Mouse (Mus musculus) liver (tissue): Measurements from ENCODE around the gene Meis1.
A peak's percentile ranks its signal among the peaks of the same experiment; 100 is the strongest.

Source experiments
- DNase-seq: peaks from one replicate; pipeline ENCODE4 v3.0.0-alpha.2; 2020; ENCODE audit warnings: mixed read lengths

Meis1 gene

GRCm38 (mm10) chr11:18897921-18898646 lies 120.7 kb downstream of the Meis1 start:
- DNase-seq = peak; percentile 41

DNA sequence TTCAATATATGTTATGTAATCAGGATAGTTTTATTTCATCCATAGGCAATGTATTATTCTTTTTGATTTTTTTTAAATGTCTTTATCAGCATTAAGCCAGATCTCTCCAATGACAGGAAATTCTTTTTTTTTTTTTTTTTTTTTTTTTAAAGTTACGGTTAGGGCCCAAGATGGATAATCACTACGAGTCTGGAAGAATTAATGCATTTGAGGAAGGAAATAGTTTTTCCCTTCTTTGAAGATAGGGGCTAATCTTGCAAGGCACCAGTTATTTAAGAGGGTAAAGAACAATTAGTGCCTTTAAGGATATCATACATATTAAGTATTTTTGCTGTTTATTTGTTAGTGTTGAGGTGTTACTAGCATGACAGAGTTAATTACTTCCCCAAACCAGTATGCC lies 121.5 kb downstream of the Meis1 start:
- DNase-seq = no peak

DNA sequence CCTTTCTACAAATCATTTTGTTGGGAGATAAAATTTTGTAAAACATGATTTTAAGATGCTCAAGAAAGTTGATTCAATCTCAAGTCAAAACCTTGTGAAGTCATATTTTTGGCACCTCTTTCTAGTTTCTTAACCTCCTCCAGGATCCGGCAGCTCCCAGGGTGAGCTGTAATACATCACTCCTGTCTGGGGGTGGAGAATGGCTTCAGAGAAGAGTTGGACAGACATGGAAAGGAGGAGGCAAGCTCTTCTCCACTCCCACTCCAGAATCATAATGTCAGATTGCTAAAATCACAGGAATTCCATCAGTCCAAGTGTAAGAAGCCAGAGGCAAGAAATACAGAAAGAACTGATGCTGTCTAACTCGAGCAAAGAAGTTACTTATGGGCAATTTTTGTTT lies 126.3 kb downstream of the Meis1 start:
- no peak for DNase-seq

- no peak for DNase-seq
Observed at GRCm38 (mm10) chr11:18889139-18889538, 129.6 kb downstream of the Meis1 start.

- DNase-seq = no peak
Observed at GRCm38 (mm10) chr11:18888651-18889050, 130.1 kb downstream of the Meis1 start.

DNA sequence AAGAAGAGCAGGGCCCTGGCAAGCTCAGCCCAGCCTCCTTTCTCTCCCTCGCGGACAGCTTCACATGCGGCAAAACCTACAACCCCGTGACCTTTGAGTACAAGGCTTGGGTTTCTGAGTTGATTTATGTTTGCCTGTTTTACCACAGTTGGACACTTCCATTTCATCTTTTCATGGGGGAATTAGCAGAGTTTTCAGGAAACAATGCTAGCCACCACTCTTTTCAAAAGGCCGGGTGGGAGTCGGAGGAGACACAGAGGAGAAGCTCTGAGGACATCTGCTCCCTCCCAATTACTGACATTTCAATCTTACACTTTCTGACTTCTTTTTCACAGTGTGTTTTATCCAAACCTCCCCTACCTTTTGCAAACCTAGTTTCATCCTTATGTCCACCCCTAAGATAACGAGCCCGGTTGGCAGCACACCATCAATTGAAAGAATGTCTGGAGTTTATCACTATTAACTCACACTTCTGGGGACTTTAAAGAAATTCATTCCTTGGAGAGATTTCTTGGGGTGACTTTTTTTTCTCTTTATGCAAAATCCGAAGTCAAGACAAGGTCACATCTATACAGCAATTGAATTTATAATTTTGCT lies 133.0 kb downstream of the Meis1 start:
- peak; percentile 10 for DNase-seq

GRCm38 (mm10) chr11:18885036-18885728 lies 133.6 kb downstream of the Meis1 start:
- DNase-seq = no peak

DNA sequence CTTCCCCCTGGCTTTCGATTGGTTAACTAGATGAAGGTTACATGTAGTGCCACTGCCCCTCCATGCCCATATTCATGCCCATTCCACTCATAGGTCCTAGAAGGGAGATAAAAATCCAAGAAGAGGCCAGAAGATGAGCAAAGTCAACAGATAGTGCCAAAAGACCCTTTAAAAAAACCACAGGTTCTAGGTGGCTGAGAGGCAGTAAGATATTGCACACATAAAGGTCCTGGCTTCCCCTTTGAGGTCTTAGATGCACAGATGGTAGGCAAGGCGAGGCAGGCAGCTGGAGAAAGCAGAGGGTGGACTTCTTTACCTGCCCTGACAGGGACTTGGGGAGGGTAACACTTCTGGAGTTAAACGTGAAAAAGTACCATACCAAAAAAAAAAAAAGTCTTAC lies 134.8 kb downstream of the Meis1 start:
- DNase-seq = no peak

DNA sequence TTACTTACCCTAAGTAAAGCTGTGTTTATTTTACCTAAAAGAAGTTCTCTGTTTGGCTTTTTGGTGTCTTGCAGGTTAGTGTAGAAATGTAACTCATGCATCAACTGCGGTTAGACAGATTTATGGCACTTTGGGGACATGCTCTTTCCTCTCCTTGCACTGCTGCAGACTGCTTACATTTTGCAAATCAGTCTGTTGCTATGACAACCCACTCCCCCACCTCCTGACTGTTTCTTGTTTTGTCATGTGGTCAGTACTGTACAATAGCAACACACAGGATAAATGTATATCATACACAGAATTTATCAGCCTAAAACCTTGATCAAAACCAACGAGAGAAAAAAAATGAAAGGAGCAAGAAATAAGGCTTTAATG lies 135.3 kb downstream of the Meis1 start:
- no peak for DNase-seq

DNA sequence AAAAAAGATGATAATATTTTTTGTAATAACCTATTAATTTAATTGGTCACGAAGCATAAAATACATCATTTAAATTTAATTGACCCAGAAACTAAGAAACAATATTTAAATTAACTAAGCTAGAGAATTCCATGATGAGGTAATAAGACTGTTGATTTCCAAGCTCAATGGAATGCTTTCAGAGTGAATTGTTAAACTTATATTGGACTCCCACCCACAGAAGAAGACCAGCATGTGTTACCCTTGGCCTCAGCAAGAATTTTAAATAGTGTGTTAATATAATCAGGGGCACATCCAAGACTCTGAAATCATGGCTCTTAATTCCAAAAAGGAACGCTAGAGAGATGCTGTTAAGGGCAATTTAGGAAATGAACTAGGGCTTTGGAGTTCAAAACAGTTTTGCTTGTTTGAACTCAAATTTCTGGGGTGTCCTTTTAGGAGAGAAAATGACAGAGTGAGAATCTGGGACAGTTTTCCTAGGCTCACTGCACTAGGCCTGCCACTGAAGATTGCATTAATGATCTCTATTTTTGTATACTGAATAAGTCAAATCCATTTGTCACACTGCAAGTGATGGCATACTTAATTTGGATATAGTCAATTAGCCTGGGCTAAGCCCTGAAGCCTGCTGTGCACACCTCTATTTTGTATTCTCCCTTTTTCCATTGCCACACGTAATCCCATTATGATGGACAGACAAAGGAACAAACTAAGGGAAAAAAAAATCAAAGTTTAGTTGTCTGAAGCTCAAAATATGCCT lies 135.9 kb downstream of the Meis1 start:
- no peak for DNase-seq

GRCm38 (mm10) chr11:18882315-18882714 lies 136.5 kb downstream of the Meis1 start:
- no peak for DNase-seq

DNA sequence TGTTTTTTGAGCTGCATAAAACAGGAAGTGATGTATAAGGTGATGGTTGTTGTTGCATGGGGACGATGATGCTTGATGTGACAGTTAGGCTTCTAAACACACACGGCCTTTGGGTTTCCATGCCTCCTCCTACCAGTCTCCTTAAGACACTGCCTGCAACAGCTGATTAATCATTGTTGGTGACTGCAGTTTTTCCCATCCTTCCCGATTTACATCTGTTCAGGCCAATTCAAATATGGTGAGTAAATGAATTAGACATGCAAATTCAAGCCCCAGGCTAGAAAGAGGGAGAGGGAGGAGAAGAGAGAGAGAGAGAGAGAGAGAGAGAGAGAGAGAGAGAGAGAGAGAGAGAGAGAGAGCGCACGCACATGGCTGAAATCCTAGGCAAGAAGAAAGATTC lies 138.0 kb downstream of the Meis1 start:
- DNase-seq = no peak

DNA sequence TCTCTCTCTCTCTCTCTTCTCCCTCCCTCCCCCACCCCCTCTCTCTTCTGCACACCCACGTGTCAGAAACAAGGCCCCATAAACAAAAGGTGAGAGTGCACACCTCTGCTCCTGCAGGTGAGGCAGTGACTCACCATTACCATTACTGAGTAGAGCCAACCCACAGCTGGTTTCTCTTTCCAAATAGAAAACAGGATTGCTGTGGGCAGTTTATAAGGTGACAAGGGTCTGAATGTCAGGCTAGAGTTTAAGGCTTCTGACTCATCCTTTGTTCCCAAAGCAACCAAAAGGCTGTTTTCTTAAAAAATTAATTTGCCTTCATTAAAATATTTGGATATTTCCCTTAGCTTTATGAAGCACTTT lies 139.3 kb downstream of the Meis1 start:
- DNase-seq = no peak

DNA sequence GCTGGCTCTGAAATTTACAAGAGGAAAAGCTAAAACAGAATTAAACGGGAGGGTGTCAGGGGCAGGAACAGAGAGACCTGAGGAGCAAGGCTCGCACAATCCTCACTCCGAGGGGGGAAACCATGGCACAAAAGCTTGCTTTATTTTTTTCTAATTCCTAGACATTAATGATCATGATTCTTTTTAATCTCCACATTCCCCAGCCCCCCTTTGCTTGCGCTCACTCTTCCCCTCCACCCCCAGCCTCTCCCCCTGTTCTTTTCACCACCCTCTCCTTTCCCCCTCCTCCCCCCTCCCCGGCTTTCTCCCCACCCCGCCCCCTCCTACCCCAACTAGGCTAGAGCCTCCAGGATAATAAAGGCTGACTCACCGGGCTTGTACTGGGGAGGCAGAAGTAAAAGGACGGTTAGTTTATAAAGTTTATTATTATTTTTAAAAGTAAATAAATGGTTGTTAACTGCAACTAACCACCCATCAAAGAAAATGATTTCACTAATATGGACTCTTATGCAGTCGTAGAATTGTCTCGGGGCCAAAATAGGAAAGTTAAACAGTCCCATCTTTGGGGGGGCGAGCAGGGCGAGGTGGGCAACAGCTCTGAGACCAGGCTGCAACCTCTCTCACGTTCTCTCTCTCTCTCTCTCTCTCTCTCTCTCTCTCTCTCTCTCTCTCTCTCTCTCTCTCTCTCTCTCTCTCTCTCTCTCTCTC lies 139.9 kb downstream of the Meis1 start:
- DNase-seq = peak; percentile 34

DNA sequence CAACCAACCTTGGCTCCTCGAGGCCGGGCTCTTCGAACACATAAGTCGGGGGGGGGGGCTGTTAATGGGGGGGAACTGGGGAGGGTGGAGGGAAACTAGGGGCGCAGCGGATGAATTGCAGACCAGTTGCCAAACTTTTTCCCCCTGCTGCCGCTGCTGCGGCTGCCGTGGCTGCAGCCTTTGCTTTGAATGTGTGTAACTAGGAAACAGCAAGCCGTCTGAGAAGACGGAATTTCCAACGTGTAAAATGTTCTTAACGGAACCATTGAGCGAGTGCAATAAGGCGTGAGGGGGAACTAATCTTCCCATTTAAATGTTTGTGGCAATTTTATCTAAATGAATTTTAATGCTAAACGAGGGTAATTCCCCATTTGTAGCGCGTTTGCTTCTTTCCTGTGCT lies 140.8 kb downstream of the Meis1 start:
- peak; percentile 40 for DNase-seq

DNA sequence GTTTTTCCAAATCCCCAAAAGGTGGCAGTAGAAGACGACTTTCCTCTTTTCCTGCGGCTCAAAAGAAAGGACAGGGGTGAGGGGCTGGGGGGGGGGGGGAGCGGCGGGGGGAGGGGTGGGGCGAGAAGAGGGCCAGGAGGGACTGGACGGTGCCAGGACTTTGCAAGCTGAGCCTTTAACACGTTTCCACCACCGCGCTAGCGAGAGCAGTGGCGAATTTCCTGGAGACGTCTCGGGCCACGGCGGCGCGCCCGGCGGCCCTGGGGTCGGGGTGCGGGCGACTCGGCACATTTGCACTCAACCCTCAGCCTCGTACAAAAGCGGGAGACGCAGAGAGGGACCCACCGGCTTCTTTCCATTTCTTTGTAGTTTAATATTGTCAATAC lies 141.2 kb downstream of the Meis1 start:
- peak; percentile 70 for DNase-seq

- DNase-seq = peak; percentile 20
Observed at GRCm38 (mm10) chr11:18876886-18877625, 141.7 kb downstream of the Meis1 start.

- no peak for DNase-seq
Observed at GRCm38 (mm10) chr11:18875911-18876885, 142.6 kb downstream of the Meis1 start.

DNA sequence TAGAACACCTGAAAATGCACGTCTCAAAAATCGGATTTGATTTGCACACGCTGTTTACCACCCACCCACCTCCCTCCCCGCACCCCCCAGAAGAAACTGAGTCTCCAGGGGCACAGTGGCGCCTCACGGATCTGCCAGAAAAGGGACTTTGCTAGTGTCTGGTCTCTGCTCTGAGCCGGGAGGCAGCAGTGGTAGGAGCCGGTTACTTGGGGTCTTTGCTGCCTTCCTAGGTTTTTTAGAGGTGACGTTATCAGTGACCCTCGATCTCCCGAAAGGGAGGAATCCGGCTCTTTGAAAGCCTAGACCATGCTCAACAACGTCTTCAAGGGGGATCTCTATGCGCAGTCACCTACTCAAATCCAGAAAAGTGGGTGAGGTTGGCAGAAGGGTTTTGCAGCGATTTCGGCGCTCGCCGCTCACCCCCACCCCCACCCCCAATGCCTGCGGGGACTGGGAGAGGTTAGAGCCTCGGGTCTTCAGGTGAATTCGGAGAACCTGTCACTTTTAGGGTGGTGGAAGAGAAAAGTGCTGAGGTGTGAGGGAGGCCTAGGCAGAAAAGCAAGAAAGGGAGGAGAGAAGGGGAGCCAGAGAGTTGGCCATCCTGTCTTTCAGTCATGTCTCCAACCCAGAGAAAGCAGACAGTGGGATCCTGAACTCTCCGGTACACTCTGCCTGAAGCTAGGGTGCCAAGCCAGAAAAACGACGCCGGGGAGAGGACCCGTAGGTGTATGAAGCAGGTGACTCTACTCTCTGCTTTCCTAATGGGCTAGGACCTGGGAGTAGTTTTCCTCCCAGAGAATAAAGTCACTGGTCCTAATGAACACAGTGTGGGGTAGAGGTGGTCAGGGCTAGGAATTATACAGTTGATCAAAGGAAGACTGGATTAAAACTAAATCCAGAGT lies 143.5 kb downstream of the Meis1 start:
- no peak for DNase-seq
